Mouse (Mus musculus) hindbrain, postnatal 0 days (tissue): ENCODE data around the gene Adam12. TPM values are rescaled to one million over a fixed set of nuclear protein-coding genes. Genes with fewer than 3 reads are reported as not detected.

Experiments
- ATAC-seq: fragments of 200-750 bp; cut with Nextera tagmentation; 2 replicates; pipeline ENCODE4 v1.8.0; 2017; ENCODE audit warnings: mild to moderate bottlenecking, moderate TSS enrichment, moderate library complexity
- DNase-seq: peaks from one replicate; pipeline ENCODE4 v3.0.0-alpha.2; 2015; ENCODE audit warnings: low spot score
- H3K27ac ChIP-seq: fragments of 300-500 bp; sonication (generic); 2 replicates; pipeline ENCODE4 v1.5.1; 2014; ENCODE audit warnings: mild to moderate bottlenecking
- H3K27me3 ChIP-seq: fragments of 300-500 bp; sonication (generic); 2 replicates; pipeline ENCODE4 v1.6.1; 2014; ENCODE audit warnings: low read length, mixed read lengths; ENCODE audit not compliant: insufficient read depth
- H3K36me3 ChIP-seq: fragments of 300-500 bp; sonication (generic); 2 replicates; pipeline ENCODE4 v1.6.1; 2014; ENCODE audit warnings: low read length, mixed read lengths; ENCODE audit not compliant: insufficient read depth
- H3K4me1 ChIP-seq: fragments of 300-500 bp; sonication (generic); 2 replicates; pipeline ENCODE4 v1.6.1; 2014; ENCODE audit warnings: antibody characterized with exemption, low read length, mixed read lengths; ENCODE audit not compliant: insufficient read depth
- H3K4me2 ChIP-seq: fragments of 300-500 bp; sonication (generic); 2 replicates; pipeline ENCODE4 v1.6.1; 2014; ENCODE audit warnings: low read depth, mild to moderate bottlenecking, low read length, moderate library complexity, mixed read lengths
- H3K4me3 ChIP-seq: fragments of 300-500 bp; sonication (generic); 2 replicates; pipeline ENCODE4 v1.5.1; 2014; ENCODE audit warnings: low read length
- H3K9ac ChIP-seq: fragments of 300-500 bp; sonication (generic); replicated peaks from 2 replicates; pipeline ENCODE4 v1.6.1; 2014; ENCODE audit warnings: mild to moderate bottlenecking, low read length, moderate library complexity, mixed read lengths
- H3K9me3 ChIP-seq: fragments of 300-500 bp; sonication (generic); 2 replicates; pipeline ENCODE4 v1.6.1; 2016; ENCODE audit warnings: low read length, mixed read lengths
- CTCF ChIP-seq: IDR thresholded peaks from 2 replicates; pipeline ENCODE4 v1.5.1; 2016; ENCODE audit warnings: antibody characterized with exemption, control low read depth, low read depth
- WGBS: fragments of 180-500 bp; shearing (Covaris S2); extraction: QIAGEN DNeasy Blood & Tissue Kit; methylation state at CpG from one replicate; pipeline ENCODE4 v1.1.7; 2014; 5-methylcytosine and 5-hydroxymethylcytosine counted together
- polyA plus RNA-seq: library from polyadenylated mRNA; unstranded; fragments of >200 nt; fragmentation: Nextera tagmentation; extraction: Ambion mirVana; gene quantifications from 2 replicates; pipeline ENCODE4 v1.2.1, GENCODE M21; 2015
- total RNA-seq: library from RNA; depleted of rRNA; stranded (reverse); fragments of >200 nt; gene quantifications from 2 replicates; pipeline ENCODE4 v1.2.3, GENCODE M21; 2014

Adam12 gene
- total and polyA plus RNA-seq, 2 experiments from 2014 or later, result 4.0 to 12.3 TPM

DNA sequence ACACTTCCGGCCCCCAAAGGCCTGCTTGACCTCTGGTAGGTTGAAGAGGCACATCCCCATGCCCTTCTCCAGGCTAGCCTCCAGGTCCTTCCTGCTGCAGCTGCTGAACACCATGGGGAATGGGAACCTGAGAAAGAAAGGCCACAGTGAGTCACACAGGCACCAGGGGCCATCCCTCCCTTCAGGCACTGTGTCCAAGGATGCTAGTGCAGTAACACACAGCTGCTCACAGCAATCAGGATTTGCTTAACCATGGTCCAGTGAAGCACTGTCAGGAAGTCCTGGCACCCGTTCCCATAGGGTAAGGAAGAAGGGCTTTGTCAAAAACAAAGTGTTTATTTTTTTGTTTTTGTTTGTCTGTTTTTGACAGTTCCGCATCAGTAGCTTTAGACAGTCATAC, 294.5 kb downstream of the Adam12 start:
- no peaks in the 10 kb centered on the region for H3K36me3 ChIP-seq
- 89% methylated on average over 3 of the region's 3 CpGs for WGBS
- H3K9ac ChIP-seq, result no peak overlapping the region
- no peak overlapping the region for H3K27ac ChIP-seq
- peaks cover 9% of the 10 kb centered on the region for H3K4me1 ChIP-seq
- no peak for ATAC-seq
- DNase-seq, result no peak
- H3K27me3 ChIP-seq, result no peaks in the 10 kb centered on the region
- no peak overlapping the region for H3K4me3 ChIP-seq
- TF ChIP-seq CTCF, result no peak
- H3K9me3 ChIP-seq, result no peaks in the 10 kb centered on the region
- no peak overlapping the region for H3K4me2 ChIP-seq

DNA sequence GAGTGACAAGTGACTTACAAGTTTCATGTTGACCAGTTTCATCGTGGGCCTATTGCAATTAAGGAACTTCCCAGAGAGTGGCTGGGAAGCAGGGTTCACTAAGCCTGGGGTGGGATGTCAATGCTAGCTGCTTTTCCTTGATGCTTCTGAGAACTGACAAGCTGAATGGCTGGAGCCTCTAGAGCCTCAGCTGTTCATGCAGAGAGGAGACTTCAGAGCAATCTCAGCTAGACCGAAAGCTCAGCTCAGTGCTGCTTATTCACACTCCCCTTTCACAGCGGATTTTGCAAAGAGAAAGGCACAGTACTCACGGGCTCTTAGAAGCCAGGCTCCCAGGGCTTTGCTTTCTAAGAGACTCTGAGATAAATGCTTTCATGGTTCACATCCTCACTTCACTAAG, 295.6 kb downstream of the Adam12 start:
- WGBS, result 16% methylated on average over 4 of the region's 4 CpGs
- Histone ChIP-seq H3K4me1 (peaks cover 9% of the 10 kb centered on the region), H3K27ac (no peak overlapping the region; the same call in 1 of the 2 replicates), H3K27me3 (no peaks in the 10 kb centered on the region), H3K4me3 (no peak overlapping the region), H3K9ac (no peak overlapping the region), H3K36me3 (no peaks in the 10 kb centered on the region), H3K4me2 (no peak overlapping the region), H3K9me3 (no peaks in the 10 kb centered on the region)
- DNase-seq, result peak; percentile 55
- no peak for TF ChIP-seq CTCF
- no peak for ATAC-seq

DNA sequence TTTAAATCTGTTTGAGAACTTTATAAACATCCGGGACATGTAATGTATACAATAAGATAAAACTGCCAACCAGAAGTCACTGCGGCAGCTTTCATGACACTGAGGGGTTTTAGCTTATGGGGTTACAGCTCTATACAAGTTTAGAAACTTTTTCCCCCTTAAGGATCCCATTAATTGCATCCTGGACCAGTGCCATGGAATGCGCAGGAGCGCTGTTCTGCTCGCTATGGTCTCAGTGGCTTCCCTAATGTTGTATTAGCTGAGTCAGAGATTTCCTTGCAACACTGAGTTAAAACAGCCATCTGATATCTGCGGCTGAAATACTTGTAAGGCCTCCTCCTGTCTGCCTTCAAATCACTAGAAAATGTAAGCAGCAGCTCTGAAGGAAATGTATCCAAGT, 298.6 kb downstream of the Adam12 start:
- Histone ChIP-seq H3K9me3 (no peaks in the 10 kb centered on the region), H3K4me3 (no peak overlapping the region), H3K9ac (no peak overlapping the region), H3K4me2 (no peak overlapping the region), H3K27ac (no peak overlapping the region), H3K4me1 (peaks cover 9% of the 10 kb centered on the region), H3K36me3 (no peaks in the 10 kb centered on the region), H3K27me3 (no peaks in the 10 kb centered on the region)
- WGBS, result 47% methylated on average over 6 of the region's 6 CpGs
- TF ChIP-seq CTCF, result no peak
- DNase-seq, result no peak
- no peak for ATAC-seq

DNA sequence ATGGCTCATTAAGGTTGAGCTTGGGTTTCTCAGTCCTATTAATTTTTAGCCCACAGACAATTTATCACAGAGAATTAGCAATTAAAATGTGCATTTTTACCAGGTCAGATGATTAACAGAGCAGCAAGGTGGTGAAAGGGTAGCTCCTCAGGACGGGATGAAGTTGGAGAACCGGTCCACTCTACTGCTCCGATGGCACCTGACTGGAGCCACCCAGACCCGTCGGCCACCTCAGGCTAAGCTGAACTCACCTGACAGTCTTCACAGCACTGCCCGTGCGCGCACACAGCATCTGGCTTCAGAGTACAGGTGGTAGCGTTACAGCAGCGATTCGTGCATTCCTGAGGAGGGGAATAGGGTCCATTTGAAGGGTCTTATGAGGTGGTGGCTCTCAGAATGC, 300.5 kb downstream of the Adam12 start:
- no peak for TF ChIP-seq CTCF
- ATAC-seq (no peak), DNase-seq (no peak)
- no peaks in the 10 kb centered on the region for H3K27me3 ChIP-seq
- 94% methylated on average over 11 of the region's 11 CpGs for WGBS
- H3K9ac ChIP-seq, result no peak overlapping the region
- H3K36me3 ChIP-seq, result no peaks in the 10 kb centered on the region
- no peak overlapping the region for H3K4me3 ChIP-seq
- H3K4me1 ChIP-seq, result peaks cover 8% of the 10 kb centered on the region
- no peaks in the 10 kb centered on the region for H3K9me3 ChIP-seq
- H3K27ac ChIP-seq, result no peak overlapping the region
- H3K4me2 ChIP-seq, result no peak overlapping the region

DNA sequence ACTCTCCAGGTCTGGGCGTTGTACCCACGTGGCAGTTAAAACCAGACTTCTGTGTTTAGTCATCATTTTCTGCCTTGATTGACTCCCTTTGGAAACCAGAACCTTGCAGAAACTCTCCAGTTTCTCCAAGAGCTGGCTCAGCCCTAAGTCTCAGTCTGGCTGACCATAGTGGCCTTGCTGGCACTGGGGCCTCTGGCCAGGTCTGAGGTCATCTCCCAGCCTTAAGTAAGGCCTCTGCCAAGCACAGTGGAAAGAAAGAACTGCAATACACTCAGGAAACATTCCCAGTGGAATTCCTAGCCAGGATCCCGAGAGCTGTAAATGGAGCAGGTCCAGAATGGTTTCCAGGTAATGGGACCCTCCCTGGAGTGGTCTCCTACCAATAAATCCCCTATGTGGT, 303.0 kb downstream of the Adam12 start:
- Histone ChIP-seq H3K4me2 (no peak overlapping the region), H3K4me1 (peaks cover 3% of the 10 kb centered on the region; the same call in 1 of the 2 replicates), H3K27me3 (no peaks in the 10 kb centered on the region), H3K9me3 (no peaks in the 10 kb centered on the region), H3K36me3 (no peaks in the 10 kb centered on the region), H3K9ac (no peak overlapping the region), H3K27ac (no peak overlapping the region), H3K4me3 (no peak overlapping the region)
- no peak for DNase-seq
- ATAC-seq, result no peak
- no peak for TF ChIP-seq CTCF
- WGBS, result 86% methylated on average over 3 of the region's 3 CpGs

DNA sequence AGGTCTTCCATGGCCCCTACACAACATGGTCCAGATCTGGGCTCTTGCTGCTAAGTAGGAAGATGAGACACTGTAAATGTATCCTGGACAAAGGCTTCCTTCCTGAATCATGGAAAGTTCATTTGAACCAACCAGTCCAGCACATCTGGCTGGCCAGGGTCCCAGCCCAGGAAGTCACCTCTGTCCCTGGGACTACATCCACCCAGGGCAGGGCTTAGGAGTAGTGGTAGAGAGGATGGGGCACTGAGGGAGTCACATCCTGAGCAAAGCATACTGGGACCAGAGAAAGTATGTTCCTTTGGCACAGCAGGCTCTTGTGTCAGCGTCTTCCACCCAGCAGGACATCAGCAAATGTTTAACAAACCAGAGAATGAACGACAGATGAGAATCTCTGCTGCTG, 306.2 kb downstream of the Adam12 start:
- H3K4me3 ChIP-seq, result no peak overlapping the region
- 28% methylated on average over 2 of the region's 2 CpGs for WGBS
- no peaks in the 10 kb centered on the region for H3K9me3 ChIP-seq
- H3K9ac ChIP-seq, result no peak overlapping the region
- TF ChIP-seq CTCF, result no peak
- no peaks in the 10 kb centered on the region for H3K36me3 ChIP-seq
- H3K4me2 ChIP-seq, result no peak overlapping the region
- H3K27me3 ChIP-seq, result no peaks in the 10 kb centered on the region
- ATAC-seq, result no peak
- no peak for DNase-seq
- no peak overlapping the region for H3K27ac ChIP-seq
- H3K4me1 ChIP-seq, result peaks cover 6% of the 10 kb centered on the region; the same call in 1 of the 2 replicates

DNA sequence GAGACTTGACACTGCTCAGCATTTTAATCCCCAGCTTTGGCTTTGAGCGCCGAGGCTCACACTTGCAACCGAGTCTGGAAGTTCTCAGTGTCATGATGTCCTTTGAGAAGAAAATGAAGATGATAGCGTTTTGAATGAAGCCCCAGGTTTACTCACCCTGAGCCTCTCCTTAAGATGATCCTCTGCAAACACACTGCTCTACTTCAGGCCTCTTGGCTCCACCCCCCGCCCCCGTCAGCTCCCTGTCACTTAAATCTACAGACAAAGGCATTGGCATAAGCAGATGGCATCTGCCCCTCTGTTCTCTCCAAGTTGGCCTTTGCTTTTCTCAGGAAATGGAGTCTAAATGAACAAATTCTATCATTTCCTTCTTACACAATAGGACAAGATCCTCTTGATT, 308.0 kb downstream of the Adam12 start:
- WGBS, result 62% methylated on average over 6 of the region's 6 CpGs
- Histone ChIP-seq H3K9me3 (no peaks in the 10 kb centered on the region), H3K27me3 (no peaks in the 10 kb centered on the region), H3K4me3 (no peak overlapping the region), H3K27ac (no peak overlapping the region), H3K9ac (no peak overlapping the region), H3K4me2 (no peak overlapping the region), H3K4me1 (peaks cover 12% of the 10 kb centered on the region), H3K36me3 (no peaks in the 10 kb centered on the region)
- TF ChIP-seq CTCF, result no peak
- DNase-seq (no peak), ATAC-seq (no peak)
